Mouse (Mus musculus) duodenum, adult 2 months (tissue): ENCODE measurements around the gene Hopx. TPM values are rescaled to one million over a fixed set of nuclear protein-coding genes. Genes with fewer than 3 reads are reported as not detected.

Experiments used
- polyA plus RNA-seq: library from polyadenylated mRNA; depleted of rRNA; stranded (reverse); fragments of >200 nt; gene quantifications from 2 replicates; pipeline ENCODE4 v1.2.3, GENCODE M21; 2012; ENCODE audit warnings: low replicate concordance; rRNA removed

Gene Hopx
- 110 and 177 TPM in 2 replicates for polyA plus RNA-seq

DNA sequence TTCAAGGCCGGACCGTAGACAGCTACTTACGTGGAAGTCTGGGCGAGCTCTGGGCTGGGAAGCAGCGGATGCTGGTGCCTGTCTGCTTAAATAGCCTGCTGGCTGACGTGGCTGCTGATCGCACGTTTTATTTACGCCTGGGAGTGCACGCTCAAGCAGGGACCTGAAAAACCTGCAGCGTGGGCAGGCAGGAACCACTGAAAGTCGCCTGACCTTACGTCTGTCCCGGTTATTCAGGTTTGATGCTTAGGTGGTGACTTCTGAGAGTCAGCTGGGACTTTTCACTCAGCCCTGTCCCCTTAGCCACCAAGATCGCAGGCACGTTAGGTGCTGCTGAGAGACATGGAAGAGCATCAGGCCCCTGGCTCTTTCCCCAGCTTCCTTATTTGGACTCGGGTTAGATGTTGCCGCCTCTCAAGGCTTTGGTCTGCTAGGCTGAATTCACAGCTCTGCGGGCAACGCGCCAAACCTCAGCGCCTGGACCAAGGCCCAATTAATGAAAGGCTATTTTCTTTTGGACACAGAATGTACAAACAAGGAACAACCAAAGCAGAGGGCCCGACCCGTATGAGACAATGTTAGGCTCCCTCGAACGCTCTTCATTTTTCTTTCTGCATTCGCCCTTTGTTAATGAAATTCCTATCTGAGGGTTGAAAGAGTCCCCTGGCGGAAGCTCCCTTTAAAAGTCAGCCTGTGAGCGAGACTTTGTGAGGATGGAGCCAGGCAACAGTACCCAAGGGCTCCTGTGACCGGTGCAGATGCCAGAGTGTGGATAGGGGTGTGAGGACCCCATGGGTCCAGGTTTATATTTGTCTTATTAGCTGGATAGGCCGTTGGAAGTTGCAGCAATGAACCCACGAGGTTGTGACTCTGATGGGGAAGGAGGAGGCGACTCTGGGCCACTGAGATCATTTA, at the start of gene Hopx:
Hopx (minus strand) TSS at position 305 of the 915 bp plus-strand sequence.

Other genes with a start within 250 kb of the Hopx start
- 1.3 and 3.3 TPM in 2 replicates for gene Aasdh, start 209.6 kb downstream of the Hopx start, polyA plus RNA-seq
- gene Paics, start 163.8 kb downstream of the Hopx start, polyA plus RNA-seq, result 6.1 and 11.0 TPM in 2 replicates
- gene Ppat, start 163.5 kb downstream of the Hopx start, polyA plus RNA-seq, result 0.53 and 1.1 TPM in 2 replicates
- gene Srp72, start 140.4 kb downstream of the Hopx start, polyA plus RNA-seq, result 2.9 and 5.4 TPM in 2 replicates
- not detected in 2 replicates for gene Arl9, start 111.1 kb downstream of the Hopx start, polyA plus RNA-seq
- 0.19 and 1.4 TPM in 2 replicates for gene Thegl, start 99.1 kb downstream of the Hopx start, polyA plus RNA-seq
- not detected in 2 replicates for gene Spink2, start 96.3 kb upstream of the Hopx start, polyA plus RNA-seq
- 1.2 and 2.8 TPM in 2 replicates for gene Rest, start 150.4 kb upstream of the Hopx start, polyA plus RNA-seq
- 11.4 and 11.5 TPM in 2 replicates for gene Noa1, start 195.0 kb upstream of the Hopx start, polyA plus RNA-seq
- 1.6 and 9.7 TPM in 2 replicates for gene Polr2b, start 195.0 kb upstream of the Hopx start, polyA plus RNA-seq